Mouse (Mus musculus) neural tube, embryonic 14.5 days (tissue): ENCODE measurements around the gene Rftn1. TPM values are rescaled to one million over a fixed set of nuclear protein-coding genes. Genes with fewer than 3 reads are reported as not detected.

Experiments used
- ATAC-seq: fragments of 200-750 bp; cut with Nextera tagmentation; 2 replicates; pipeline ENCODE4 v1.8.0; 2017; ENCODE audit warnings: low read depth, mild to moderate bottlenecking, moderate TSS enrichment, moderate library complexity
- H3K27ac ChIP-seq: fragments of 300-500 bp; sonication (generic); 2 replicates; pipeline ENCODE4 v1.5.1; 2014; ENCODE audit warnings: low read depth, mild to moderate bottlenecking, control low read depth, low read length, moderate library complexity, mixed read lengths
- H3K27me3 ChIP-seq: fragments of 300-500 bp; sonication (generic); 2 replicates; pipeline ENCODE4 v1.6.1; 2014; ENCODE audit warnings: low read length; ENCODE audit not compliant: control insufficient read depth, insufficient read depth
- H3K36me3 ChIP-seq: fragments of 300-500 bp; sonication (generic); 2 replicates; pipeline ENCODE4 v1.6.1; 2014; ENCODE audit warnings: low read length, mixed read lengths; ENCODE audit not compliant: control insufficient read depth, insufficient read depth
- H3K4me1 ChIP-seq: fragments of 300-500 bp; sonication (generic); 2 replicates; pipeline ENCODE4 v1.6.1; 2014; ENCODE audit warnings: low read length; ENCODE audit not compliant: control insufficient read depth, insufficient read depth
- H3K4me2 ChIP-seq: fragments of 300-500 bp; sonication (generic); 2 replicates; pipeline ENCODE4 v1.6.1; 2014; ENCODE audit warnings: mild to moderate bottlenecking, low read depth, low read length, control low read depth
- H3K4me3 ChIP-seq: fragments of 300-500 bp; sonication (generic); 2 replicates; pipeline ENCODE4 v1.5.1; 2014; ENCODE audit warnings: low read depth, low read length, control low read depth, mixed read lengths
- H3K9ac ChIP-seq: fragments of 300-500 bp; sonication (generic); replicated peaks from 2 replicates; pipeline ENCODE4 v1.6.1; 2014; ENCODE audit warnings: low read depth, mild to moderate bottlenecking, control low read depth, low read length, mixed read lengths
- H3K9me3 ChIP-seq: fragments of 300-500 bp; sonication (generic); 2 replicates; pipeline ENCODE4 v1.6.1; 2016; ENCODE audit warnings: low read length; ENCODE audit not compliant: control insufficient read depth
- WGBS: fragments of 180-500 bp; shearing (Covaris S2); extraction: QIAGEN DNeasy Blood & Tissue Kit; methylation state at CpG from one replicate; pipeline ENCODE4 v1.1.7; 2014; 5-methylcytosine and 5-hydroxymethylcytosine counted together
- polyA plus RNA-seq: library from polyadenylated mRNA; unstranded; fragments of >200 nt; fragmentation: Nextera tagmentation; extraction: Ambion mirVana; gene quantifications from 2 replicates; pipeline ENCODE4 v1.2.1, GENCODE M21; 2014

Rftn1 gene
- polyA plus RNA-seq, 1 experiment from 2014 or later, result 20.4 TPM

DNA sequence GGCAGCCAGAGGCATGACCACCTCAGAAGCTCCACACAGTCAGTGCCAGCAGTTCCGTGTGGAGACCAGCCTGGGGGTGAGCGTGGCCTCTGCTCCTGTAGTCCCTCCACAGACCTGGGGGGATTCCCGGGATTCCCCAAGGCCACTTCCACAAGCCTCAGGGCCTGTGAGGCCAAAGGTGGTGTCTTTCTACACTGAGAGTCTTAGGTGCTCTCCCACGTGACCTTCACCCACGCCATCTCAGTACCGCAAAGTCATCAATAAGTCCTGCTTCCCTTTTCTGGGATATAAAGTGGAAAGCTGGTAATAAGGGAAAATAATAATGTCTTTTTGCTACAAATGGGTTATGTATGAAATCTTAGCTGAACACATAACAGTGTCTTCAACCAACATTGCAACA lies 92.2 kb downstream of the Rftn1 start:
- no peak overlapping the region for H3K27ac ChIP-seq
- no peaks in the 10 kb centered on the region; the same call in 1 of the 2 replicates for H3K4me1 ChIP-seq
- WGBS, result 88% methylated on average over 6 of the region's 6 CpGs
- no peak overlapping the region for H3K4me3 ChIP-seq
- H3K36me3 ChIP-seq, result no peaks in the 10 kb centered on the region
- no peaks in the 10 kb centered on the region for H3K9me3 ChIP-seq
- H3K4me2 ChIP-seq, result no peak overlapping the region
- H3K27me3 ChIP-seq, result no peaks in the 10 kb centered on the region
- H3K9ac ChIP-seq, result no peak overlapping the region
- ATAC-seq, result 0 out of 2 replicates have a peak, but pooled peaks have one; percentile 11

DNA sequence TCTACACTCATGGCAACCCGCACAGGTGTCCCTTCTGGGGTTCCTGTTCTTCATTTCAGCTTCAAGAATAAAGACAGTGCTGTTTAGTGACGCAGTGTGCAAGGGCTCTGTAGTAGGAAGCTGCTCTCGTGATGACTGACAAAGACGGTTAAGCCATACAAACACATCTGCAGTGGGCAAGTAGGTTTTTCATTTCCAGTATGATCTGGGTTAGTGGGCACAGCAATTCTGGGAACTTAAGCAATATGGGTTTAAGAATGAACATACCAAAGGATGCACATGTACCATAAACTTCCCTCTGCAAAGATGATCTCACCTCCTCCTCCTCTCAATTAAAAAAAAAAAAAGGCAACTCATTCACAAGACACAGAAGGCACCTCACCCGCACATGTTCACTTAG lies 92.6 kb downstream of the Rftn1 start:
- WGBS, result 90% methylated on average over 5 of the region's 5 CpGs

DNA sequence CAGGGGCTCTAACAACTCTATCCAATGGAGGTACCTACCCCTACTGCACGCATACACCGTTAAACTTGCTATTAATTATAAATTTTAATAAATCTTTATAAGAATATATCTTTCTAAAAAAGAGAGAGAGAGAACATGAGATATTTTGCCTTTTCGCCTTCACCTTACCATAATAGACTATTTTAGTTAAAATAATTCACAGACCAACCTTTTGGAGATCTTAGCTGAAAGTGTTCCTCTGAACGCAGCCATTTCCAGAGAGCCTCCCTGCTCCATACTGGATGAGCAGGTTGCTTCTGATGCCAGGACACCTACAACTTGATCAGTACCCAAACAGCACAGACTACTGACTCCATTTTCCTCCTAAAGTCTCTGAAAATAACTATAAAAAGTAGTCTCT lies 94.2 kb downstream of the Rftn1 start:
- H3K4me2 ChIP-seq, result no peak overlapping the region
- no peak for ATAC-seq
- no peaks in the 10 kb centered on the region for H3K27me3 ChIP-seq
- no peaks in the 10 kb centered on the region; the same call in 1 of the 2 replicates for H3K4me1 ChIP-seq
- H3K27ac ChIP-seq, result no peak overlapping the region
- H3K4me3 ChIP-seq, result no peak overlapping the region
- no peak overlapping the region for H3K9ac ChIP-seq
- no peaks in the 10 kb centered on the region for H3K9me3 ChIP-seq
- H3K36me3 ChIP-seq, result no peaks in the 10 kb centered on the region
- 95% methylated on average over 4 of the region's 4 CpGs for WGBS

More for the DNA sequence above, 92.6 kb downstream of the Rftn1 start:
- Histone ChIP-seq H3K27me3 (no peaks in the 10 kb centered on the region), H3K27ac (no peak overlapping the region), H3K9ac (no peak overlapping the region), H3K9me3 (no peaks in the 10 kb centered on the region), H3K36me3 (no peaks in the 10 kb centered on the region), H3K4me2 (no peak overlapping the region), H3K4me1 (no peaks in the 10 kb centered on the region; the same call in 1 of the 2 replicates), H3K4me3 (no peak overlapping the region)
- no peak for ATAC-seq

DNA sequence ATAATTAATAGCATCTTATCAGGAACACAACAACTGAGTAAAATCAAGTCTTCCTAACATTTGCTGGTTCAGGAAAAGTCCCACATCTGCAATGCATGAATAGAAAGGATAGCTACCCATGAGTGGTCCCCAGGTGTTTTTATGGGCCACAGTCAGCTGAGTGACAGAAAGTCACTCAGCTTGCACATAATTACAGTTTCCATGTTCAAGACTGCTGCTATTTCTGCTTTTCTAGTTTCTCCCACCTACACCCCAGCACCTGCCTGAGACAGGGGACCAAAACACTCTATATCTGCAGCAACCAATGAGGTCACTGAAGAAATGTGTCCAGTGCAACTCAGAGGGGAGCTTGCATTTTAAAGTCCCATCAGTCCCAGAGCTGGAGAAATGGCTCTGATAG lies 95.9 kb downstream of the Rftn1 start:
- H3K27ac ChIP-seq, result no peak overlapping the region
- no peaks in the 10 kb centered on the region for H3K4me1 ChIP-seq
- H3K4me3 ChIP-seq, result no peak overlapping the region
- H3K9ac ChIP-seq, result no peak overlapping the region
- no peaks in the 10 kb centered on the region for H3K9me3 ChIP-seq
- no peaks in the 10 kb centered on the region for H3K36me3 ChIP-seq
- H3K27me3 ChIP-seq, result no peaks in the 10 kb centered on the region
- no peak overlapping the region for H3K4me2 ChIP-seq
- ATAC-seq, result no peak

DNA sequence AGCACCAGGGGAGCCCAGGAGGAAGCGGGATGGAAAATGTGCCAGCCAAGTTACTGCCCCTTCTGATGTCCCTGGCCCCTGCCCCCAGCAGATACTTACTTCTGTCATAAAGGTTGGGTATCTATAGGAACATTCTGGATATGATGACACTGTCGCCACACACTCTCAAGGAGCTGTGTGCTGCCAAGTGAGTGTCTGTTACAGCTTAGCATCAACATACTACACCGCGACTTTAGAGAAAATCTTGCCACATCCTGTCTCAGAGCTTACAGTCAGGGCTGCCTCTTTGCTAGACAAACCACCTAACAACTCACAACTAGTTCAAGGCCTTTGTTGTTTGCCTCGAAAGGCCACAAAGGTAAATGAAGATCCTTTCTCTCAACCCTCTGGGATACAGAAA lies 96.4 kb downstream of the Rftn1 start:
- H3K36me3 ChIP-seq, result no peaks in the 10 kb centered on the region
- no peaks in the 10 kb centered on the region for H3K27me3 ChIP-seq
- no peaks in the 10 kb centered on the region for H3K9me3 ChIP-seq
- no peaks in the 10 kb centered on the region for H3K4me1 ChIP-seq
- H3K9ac ChIP-seq, result no peak overlapping the region
- no peak overlapping the region for H3K4me2 ChIP-seq
- 84% methylated on average over 5 of the region's 5 CpGs for whole genome bisulfite sequencing
- no peak overlapping the region for H3K27ac ChIP-seq
- no peak overlapping the region for H3K4me3 ChIP-seq
- no peak for ATAC-seq

DNA sequence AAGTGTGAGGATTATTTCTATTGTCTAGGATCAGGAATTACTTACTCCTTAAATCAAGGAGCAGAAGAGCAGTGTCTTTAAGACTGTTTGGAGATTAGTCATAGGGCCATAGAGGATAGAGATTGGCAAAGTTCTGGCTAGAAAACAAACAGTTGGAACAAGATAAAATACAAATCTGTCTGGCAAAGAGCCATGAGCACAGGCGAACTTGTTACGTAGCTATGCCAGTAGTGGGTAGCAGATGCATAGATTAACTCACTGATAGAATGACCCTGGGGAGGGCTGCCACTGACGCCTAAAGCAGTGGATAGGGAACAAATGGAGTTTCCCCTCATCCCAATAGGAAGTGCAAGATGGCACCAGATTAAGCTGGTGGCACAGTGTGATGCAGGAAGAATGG lies 97.1 kb downstream of the Rftn1 start:
- no peak for ATAC-seq
- H3K27me3 ChIP-seq, result no peaks in the 10 kb centered on the region
- no peaks in the 10 kb centered on the region for H3K36me3 ChIP-seq
- no peak overlapping the region for H3K27ac ChIP-seq
- H3K4me1 ChIP-seq, result no peaks in the 10 kb centered on the region
- H3K4me3 ChIP-seq, result no peak overlapping the region
- no peak overlapping the region for H3K4me2 ChIP-seq
- H3K9me3 ChIP-seq, result no peaks in the 10 kb centered on the region
- H3K9ac ChIP-seq, result no peak overlapping the region
- WGBS, result 47% methylated on average over 3 of the region's 3 CpGs

DNA sequence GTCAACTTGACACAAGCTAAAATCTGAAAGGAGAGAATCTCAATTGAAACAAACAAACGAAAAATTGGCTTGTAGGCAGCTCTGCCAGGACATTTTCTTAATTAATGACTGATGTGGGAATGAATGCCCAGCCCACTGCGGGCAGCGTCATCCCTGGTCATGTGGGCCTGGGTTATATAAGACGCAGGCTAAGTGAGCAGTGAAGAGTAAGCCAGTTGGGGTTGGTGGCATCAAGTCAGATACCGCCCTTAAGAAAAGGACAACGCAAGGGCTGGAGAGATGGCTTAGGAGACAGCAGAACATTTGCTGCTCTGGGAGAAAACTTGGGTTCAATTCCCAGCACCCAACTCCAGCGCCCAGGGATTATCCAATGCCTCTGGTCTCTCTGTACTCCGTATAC lies 97.6 kb downstream of the Rftn1 start:
- WGBS, result 86% methylated on average over 8 of the region's 8 CpGs
- Histone ChIP-seq H3K9ac (no peak overlapping the region), H3K27ac (no peak overlapping the region), H3K27me3 (no peaks in the 10 kb centered on the region), H3K9me3 (no peaks in the 10 kb centered on the region), H3K4me2 (no peak overlapping the region), H3K4me1 (no peaks in the 10 kb centered on the region), H3K4me3 (no peak overlapping the region), H3K36me3 (no peaks in the 10 kb centered on the region)
- ATAC-seq, result no peak

DNA sequence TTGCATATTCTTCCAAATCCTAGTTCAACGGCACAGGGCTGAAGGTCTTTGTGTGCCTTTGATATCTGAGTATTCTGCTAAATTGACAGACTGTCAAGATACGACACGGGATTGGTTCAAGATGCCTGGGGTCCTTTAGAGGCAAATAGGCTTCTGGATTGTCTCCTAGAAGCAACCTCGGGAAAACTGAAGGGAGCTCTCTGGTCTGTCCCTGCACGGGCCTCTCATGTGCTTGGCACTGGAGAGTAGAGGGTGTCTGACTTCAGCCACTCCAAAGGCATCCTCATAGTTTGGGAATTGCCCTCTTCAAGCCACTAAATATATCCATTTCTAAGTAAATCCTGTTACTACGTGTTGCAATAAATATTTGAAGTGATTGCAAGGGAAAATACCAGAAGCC lies 98.6 kb downstream of the Rftn1 start:
- Histone ChIP-seq H3K36me3 (no peaks in the 10 kb centered on the region), H3K4me2 (no peak overlapping the region), H3K9me3 (no peaks in the 10 kb centered on the region), H3K27ac (no peak overlapping the region), H3K27me3 (no peaks in the 10 kb centered on the region), H3K4me3 (no peak overlapping the region), H3K4me1 (no peaks in the 10 kb centered on the region), H3K9ac (no peak overlapping the region)
- WGBS, result 77% methylated on average over 6 of the region's 6 CpGs
- no peak for ATAC-seq

DNA sequence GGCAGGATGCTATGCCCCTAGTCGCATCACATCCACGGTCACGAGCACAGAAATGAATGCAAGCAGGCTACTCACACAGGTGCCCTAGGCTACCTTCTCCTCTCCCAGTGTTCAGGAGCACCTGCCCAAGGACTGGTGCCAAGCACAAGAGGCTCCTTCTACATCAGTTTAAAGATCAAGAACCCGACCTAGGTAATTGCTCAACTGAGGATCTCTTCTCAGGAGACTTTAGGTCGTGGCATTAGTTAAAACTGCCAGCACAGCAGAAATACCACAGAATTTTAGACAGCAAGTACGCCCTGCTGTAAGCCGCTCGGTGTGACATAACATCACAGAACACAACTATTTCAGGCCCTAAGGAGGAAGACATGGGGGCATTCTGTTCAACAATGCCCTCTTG lies 100.7 kb downstream of the Rftn1 start:
- ATAC-seq, result no peak
- H3K9ac ChIP-seq, result no peak overlapping the region
- H3K4me2 ChIP-seq, result no peak overlapping the region
- WGBS, result 91% methylated on average over 8 of the region's 8 CpGs
- no peaks in the 10 kb centered on the region for H3K36me3 ChIP-seq
- no peak overlapping the region for H3K4me3 ChIP-seq
- H3K4me1 ChIP-seq, result no peaks in the 10 kb centered on the region
- H3K27ac ChIP-seq, result no peak overlapping the region
- no peaks in the 10 kb centered on the region for H3K9me3 ChIP-seq
- H3K27me3 ChIP-seq, result no peaks in the 10 kb centered on the region

DNA sequence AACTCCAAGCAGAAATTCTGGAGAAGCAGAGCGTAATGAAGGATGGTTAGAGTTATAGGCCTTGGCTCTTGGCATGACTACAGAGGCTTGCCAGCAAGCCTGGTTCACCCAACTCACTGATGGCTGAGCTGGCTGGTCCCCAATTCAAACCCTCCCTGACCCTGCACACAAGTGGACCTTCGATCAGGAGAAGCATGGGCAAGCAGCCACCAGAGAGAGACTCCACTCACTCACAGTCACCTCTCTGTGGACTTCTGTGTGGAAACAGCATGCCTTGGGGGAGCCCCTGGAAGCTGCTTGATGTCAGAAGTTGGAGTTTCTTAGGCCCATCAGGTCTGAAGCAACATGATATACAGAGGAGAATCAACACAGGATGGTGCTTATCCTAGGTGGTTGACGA lies 102.4 kb downstream of the Rftn1 start:
- no peaks in the 10 kb centered on the region for H3K27me3 ChIP-seq
- no peaks in the 10 kb centered on the region for H3K4me1 ChIP-seq
- H3K9me3 ChIP-seq, result no peaks in the 10 kb centered on the region
- H3K36me3 ChIP-seq, result no peaks in the 10 kb centered on the region
- 93% methylated on average over 3 of the region's 3 CpGs for WGBS
- no peak for ATAC-seq
- H3K4me3 ChIP-seq, result no peak overlapping the region
- no peak overlapping the region for H3K27ac ChIP-seq
- no peak overlapping the region for H3K4me2 ChIP-seq
- no peak overlapping the region for H3K9ac ChIP-seq
